Mouse (Mus musculus) right cerebral cortex, adult 18-20 months (tissue): ENCODE data around the gene Fam171a1.
"Not testable (repeated sequence)": the region's sequence is repeated elsewhere in the genome, so short reads cannot be mapped to it uniquely, and the experiment has no call there.

ENCODE experiments used
- DNase-seq: peaks from one replicate; pipeline ENCODE4 v3.0.0; 2022; ENCODE audit warnings: mixed read lengths

Gene Fam171a1

GRCm38 (mm10) chr2:3174890-3175289, 60.9 kb downstream of the Fam171a1 start:
- DNase-seq = no peak

- DNase-seq = not testable (repeated sequence)
Observed at GRCm38 (mm10) chr2:3175988-3176387, 62.0 kb downstream of the Fam171a1 start.

DNA sequence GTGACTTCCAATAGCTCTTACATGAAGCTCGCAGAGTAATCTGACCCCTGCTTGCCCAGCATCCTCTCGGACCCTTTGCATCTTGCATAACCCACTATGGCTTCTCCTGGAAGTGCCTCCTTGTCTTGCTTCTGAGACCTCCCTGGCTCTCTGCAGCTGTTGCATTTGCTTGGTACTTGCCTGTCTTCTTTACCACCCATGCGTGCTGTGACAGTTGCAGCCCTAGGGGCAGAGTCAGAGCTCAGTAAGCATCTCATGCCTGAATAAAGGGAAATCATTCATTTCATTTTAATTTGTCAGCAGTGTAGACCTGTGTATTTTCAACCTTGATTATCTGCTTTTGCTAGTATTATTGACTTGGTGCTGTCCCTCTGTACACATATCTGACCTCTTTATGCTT, 62.7 kb downstream of the Fam171a1 start:
- no peak for DNase-seq

DNA sequence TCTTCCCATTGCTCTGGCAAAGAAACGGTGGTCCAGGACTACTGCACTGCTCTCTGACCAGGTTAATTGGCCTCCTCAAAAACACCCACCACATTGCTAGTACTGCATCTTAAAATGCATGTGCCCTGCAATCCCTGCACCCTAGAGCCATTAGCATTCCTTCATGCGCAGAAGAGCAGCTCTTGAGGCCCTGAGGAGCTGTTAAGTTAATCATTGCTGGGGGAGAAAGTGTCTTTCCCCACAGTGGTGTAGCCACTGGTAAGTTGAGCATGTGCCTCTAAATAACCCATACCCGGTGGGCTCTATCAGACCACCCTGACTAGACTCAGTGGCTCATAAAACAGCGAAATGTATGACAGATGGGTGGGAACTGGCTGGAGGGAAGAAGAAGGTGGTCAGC, 66.5 kb downstream of the Fam171a1 start:
- no peak for DNase-seq

DNA sequence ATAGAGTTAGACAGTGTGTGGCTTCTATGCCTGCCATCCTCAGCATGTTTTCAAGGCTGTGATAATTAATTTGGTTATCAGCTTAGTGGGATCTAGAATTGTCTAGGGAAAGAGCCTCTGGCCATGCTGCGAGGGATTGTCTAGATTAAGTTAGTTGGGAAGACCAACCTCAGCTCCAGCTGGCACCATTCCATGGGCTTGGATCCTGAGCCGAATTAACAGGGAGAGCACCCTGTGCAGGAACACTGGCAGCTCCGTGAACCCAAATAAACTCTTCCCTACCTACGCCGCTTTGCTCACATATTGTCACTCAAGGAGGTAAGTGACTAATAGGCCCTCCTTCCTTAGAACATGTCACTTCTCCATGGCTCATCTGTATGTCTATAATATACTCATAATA, 69.6 kb downstream of the Fam171a1 start:
- no peak for DNase-seq

- DNase-seq = no peak
Observed at GRCm38 (mm10) chr2:3185335-3185734, 71.3 kb downstream of the Fam171a1 start.

- peak; percentile 45 for DNase-seq
Observed at GRCm38 (mm10) chr2:3188745-3189475, 74.9 kb downstream of the Fam171a1 start.

DNA sequence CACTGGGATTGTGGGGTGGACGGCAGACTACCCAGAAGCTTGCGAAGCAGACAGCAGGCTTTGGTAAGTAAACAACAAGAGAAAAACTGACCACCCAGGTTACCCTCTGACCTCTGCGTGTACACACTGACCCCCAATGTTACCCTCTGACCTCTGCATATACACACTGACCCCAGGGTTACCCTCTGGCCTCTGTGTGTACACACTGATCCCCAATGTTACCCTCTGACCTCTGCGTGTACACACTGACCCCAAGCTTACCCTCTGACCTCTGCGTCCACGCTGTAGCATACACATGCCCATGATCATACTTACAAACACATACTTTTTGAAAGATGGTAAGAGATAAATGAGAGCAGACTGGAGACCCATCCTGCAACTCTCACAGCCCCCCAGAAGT, 77.1 kb downstream of the Fam171a1 start:
- no peak for DNase-seq

DNA sequence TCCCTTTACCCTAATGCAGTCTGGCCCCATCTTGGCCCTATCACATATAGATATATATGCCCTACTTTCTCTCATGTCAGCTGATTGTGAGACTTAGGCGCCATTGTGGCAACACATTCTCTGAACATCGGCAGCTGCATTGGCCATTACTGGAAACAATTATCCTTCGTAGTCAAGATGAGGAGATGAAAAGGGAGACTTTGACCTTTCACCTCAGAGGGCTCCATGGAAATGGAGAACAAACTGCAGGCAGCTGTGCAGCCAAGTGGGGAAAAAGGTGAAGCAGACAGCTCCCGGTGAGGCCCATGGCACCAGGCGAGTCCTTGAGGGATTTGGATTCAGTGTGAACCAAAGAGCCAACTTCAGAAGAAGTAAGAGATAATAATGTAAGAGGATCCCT, 81.5 kb downstream of the Fam171a1 start:
- DNase-seq = no peak

DNA sequence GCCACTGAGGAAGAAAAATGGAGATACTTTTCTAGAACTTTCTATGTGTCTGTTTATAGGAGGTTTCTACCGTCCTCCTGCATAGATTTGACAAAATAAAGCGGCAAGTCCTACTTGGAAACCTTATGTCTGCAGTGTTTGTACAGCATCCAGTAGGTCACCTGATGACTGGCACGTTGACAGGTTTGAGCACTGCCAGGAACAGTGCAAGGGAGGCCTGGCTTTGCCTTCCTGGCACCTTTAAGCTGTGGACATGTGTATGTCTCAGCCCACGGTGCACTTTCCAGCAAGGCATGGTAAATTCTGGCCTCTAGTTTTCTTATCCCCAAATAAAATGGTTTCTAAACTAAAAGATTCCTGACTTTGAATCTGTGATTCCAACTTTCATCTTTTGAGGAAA, 86.4 kb downstream of the Fam171a1 start:
- DNase-seq = no peak

DNA sequence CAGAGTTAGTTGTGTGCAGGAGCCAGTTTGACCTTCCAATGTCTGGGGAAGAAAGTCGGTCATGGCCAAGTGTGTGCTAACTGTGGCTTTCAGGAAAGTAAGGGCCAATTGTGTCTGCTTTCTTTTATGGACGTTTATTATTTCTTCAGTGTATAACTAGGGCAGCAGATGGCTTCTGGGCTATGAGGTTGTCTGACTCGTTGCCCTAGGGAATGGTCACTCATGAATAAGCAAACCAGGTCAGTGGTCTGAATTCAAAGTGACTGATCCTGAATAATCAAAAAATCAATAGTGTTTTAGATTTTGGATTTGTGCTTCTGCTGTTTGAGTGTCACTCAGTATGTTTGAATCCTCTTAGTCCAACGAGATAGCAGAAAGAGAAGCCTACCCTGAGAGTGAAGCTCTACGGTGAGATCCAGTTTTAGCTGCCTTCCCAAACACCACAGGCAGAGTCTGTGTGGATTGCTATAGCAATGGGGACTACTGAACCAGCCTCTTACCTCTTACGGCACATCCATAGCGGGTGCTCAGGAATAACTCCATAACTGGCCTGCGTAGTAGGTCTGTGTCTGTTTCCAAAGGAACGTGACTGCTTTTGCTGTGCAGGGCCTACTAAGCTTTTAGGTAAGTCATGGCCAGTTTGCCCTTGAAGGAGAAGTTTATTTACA, 93.1 kb downstream of the Fam171a1 start:
- no peak for DNase-seq

DNA sequence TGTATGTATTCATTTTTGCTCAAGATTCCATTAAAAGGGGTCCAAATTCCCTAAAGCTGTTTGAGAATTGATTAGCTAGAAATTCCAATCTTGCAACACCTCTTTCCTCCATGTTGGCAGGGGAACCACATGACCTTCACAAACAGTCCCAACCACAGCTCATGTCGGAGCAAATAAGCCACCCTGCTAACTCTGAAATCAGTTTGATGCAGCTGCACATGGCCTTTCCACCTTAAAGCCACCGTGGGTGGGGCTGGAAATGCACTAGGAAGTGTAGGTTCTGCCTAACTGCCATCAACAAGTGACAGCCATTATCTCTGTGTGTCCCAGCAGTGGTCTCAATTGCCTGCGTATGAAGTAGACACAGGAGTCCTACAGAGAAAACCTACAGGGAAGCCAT, 101.5 kb downstream of the Fam171a1 start:
- DNase-seq = no peak

- DNase-seq = no peak
Observed at GRCm38 (mm10) chr2:3216617-3217016, 102.6 kb downstream of the Fam171a1 start.

DNA sequence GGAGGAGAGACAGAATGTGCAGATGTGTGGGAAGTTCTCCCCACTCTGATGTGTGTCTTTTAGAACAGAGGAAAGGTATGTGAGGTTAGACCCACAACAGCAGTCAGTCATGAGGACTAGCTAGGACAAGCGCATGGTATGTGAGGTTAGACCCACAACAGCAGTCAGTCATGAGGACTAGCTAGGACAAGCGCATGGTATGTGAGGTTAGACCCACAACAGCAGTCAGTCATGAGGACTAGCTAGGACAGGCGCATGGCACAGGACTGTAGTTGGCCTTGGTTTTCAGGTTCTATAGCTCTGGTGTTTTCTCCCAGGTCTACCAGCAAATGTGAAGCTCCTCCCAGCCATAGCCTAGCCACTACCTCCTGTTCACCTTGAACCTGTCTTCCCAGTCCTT, 103.6 kb downstream of the Fam171a1 start:
- DNase-seq = not testable (repeated sequence)

DNA sequence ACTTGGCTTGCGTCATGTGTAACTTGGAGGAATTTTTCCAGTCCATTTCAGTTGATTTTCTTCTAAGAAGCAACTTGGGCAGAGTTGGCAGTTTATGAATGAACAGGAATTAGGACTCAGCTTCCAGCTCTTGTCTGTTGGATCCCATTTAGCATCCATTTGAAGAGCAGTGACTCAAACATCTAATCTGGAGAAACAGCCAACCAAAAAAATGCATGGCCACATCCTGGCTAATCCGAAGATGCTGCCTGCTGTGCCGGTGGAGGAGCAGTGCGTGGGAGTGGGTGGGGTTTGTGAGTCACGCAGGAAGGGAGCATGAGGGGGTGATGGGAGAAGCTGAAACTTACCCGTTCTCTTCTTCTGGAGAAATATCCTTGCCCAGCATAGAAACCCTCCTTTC, 104.2 kb downstream of the Fam171a1 start:
- peak; percentile 92 for DNase-seq

DNA sequence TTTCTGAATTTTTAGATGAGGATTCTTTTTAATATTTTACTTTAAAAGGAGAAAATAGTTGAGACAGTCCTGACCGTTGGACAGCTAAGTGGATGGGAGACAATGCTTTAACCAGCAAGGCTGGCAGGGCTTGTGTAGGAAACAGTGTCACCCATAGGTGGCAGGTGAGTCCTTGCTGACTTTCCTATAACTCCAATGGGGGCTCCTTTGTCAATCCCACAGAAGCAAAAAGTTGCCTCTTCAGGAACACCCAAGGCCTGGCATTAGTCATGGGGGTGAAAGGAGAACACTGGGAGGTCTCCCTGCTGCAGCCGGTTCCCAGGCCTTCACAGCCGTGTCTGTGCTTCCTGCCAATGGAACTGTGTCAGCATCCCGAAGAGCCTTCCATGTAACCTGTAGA, 114.5 kb downstream of the Fam171a1 start:
- no peak for DNase-seq

GRCm38 (mm10) chr2:3229060-3229459, 115.0 kb downstream of the Fam171a1 start:
- peak; percentile 79 for DNase-seq

DNA sequence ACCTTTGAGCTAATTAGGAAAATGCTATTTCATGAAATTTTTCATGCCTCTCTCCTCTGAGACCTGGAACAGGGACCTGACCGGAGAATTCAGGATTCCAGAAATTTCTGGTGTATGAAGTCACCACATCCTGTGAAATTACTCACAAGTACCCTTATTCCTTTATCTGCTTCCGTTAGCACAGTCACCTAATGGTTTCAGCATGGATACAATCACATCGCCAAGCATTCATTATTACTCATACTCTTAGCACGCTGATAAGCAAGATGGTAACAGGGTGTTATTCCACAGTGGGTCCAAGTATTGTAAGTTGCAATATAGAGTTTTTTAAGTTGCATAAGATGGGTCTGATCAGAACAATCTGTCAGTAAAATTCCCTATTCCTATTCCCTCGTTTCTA, 125.2 kb downstream of the Fam171a1 start:
- DNase-seq = no peak

- DNase-seq = no peak
Observed at GRCm38 (mm10) chr2:3244251-3244650, 130.2 kb downstream of the Fam171a1 start.

DNA sequence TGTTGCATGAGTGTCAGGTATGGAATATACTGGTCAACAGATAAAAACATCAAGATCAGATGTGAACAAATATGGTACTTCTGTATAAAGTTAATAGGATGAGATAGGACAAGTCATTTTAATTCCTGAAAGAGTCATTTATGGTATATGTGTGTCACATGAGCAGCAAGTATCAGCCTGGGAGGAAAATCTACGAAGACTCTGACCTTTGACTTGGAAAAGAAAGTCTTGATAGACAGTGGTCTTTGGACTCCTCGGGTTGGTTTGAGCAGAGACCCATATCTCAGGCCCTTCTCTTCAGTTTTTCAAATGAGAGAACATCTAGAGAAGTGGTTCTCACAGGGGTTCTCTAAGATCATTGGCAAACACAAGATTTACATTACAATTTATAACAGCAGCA, 137.3 kb downstream of the Fam171a1 start:
- DNase-seq = no peak

DNA sequence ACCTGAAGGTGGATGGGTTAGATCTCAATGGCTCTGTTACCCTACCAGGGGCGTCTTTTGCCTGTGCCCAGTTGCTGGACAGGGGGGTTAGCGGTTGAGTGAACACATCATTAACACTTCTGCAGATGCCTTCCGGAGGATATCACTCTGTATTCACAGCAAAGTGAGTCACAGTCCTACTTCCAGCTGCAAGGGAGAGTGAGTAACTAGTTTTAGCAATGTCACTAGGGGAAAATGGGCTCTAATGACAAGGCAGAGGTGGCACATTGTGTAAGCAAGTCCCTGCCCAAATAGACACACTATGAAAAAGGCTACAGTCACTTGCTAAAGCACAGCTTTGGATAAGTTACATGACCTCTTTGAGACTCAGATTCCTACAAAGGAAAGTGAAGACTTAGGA, 152.4 kb downstream of the Fam171a1 start:
- DNase-seq = no peak

GRCm38 (mm10) chr2:3267879-3268278, 153.9 kb downstream of the Fam171a1 start:
- DNase-seq = peak; percentile 23

GRCm38 (mm10) chr2:3273349-3273748, 159.3 kb downstream of the Fam171a1 start:
- DNase-seq = no peak

DNA sequence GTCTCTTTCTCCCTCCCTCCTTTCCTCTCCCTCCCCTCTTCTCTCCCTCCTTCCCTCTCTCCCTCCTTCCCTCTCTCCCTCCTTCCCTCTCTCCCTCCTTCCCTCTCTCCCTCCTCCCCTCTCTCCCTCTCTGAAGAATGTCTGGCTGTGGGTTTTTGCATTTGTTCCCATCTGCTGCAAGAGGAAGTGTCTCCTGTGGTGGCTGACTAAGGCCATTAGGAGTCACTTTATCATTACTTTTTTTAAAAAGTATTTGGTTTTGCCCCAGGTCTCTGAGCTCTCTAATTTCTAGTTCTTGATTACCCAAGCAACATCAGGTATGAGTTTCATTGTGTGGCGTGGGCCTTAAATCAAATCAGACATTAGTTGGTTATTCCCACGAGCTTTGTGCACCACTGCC, 162.1 kb downstream of the Fam171a1 start:
- DNase-seq = no peak
